ENCODE assay signal across 7 mouse cellular contexts in the genomic region with DNA sequence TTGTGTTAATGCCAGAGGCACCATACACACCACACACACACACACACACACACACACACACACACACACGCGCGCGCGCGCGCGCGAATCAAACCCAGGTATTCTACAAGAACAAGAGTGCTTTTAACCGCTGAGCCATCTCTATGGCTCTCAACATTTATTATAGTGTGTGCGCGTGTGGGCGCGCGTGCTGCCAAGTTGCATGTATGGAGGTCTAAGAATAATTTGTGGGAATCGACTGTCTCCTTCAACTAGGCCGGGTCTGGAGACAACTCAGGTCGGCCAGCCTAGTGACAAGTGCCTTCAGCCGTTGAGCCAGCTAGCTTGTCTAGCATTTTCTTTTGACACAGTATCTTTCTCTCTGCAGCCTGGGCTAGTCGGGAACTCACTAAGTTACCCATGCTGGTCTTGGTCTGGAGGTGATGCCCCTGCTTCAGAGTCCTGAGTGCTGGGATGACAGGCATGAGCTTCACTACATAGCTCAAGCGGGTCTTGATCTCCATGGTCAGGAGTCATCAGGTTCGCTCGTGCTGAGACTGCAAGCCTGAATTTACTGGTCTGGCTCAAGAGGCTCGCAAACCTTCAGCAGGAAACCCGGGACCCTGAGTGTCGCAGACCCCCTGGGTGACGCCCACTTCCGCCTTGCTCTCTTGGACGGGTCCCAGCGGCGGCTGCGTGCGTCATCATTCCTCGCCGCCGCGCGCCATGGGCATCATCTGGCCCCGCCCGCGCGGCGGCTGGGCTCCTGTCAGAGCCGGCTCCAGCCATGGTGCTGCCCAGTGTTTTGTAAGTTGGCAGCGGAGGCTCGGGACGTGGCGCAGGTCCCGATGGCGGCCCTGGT. TPM values are rescaled to one million over a fixed set of nuclear protein-coding genes. Genes with fewer than 3 reads are reported as not detected.
A peak's percentile ranks its signal among the peaks of the same experiment; 100 is the strongest.
DNase-seq lines count a peak whose midpoint lies in the region; ATAC-seq lines count a peak whose summit lies in the region.

Slc25a16 (plus strand) TSS at position 709 of the 841 bp plus-strand sequence.

- no peaks in the 10 kb centered on the region for H3K9me3 ChIP-seq in embryonic facial prominence, embryonic 11.5 days (replicated peaks; ENCODE audit: control insufficient read depth, low read length)
- no peaks in the 10 kb centered on the region for H3K9me3 ChIP-seq in limb, embryonic 10.5 days (replicated peaks)
- no peaks in the 10 kb centered on the region for H3K9me3 ChIP-seq in midbrain, embryonic 13.5 days

- peak within 1 kb of the TSS; percentile 86 for H3K9ac ChIP-seq in embryonic facial prominence, embryonic 11.5 days (replicated peaks; ENCODE audit: low read length)
- H3K9ac ChIP-seq in midbrain, embryonic 13.5 days (replicated peaks) = peak within 1 kb of the TSS; percentile 94

- H3K4me1 ChIP-seq in embryonic facial prominence, embryonic 11.5 days (ENCODE audit: control insufficient read depth, insufficient read depth, low read length) = no peaks in the 10 kb centered on the region
- H3K4me1 ChIP-seq in limb, embryonic 10.5 days = peaks cover 16% of the 10 kb centered on the region
- peaks cover 17% of the 10 kb centered on the region for H3K4me1 ChIP-seq in midbrain, embryonic 13.5 days (replicated peaks)

- no peaks in the 10 kb centered on the region for H3K36me3 ChIP-seq in embryonic facial prominence, embryonic 11.5 days (replicated peaks; ENCODE audit: control insufficient read depth, insufficient read depth, low read depth, low read length)
- H3K36me3 ChIP-seq in limb, embryonic 10.5 days = no peaks in the 10 kb centered on the region
- no peaks in the 10 kb centered on the region for H3K36me3 ChIP-seq in midbrain, embryonic 13.5 days

- H3K4me3 ChIP-seq in embryonic facial prominence, embryonic 11.5 days (ENCODE audit: low read depth, low read length) = peak within 1 kb of the TSS; percentile 97
- peak within 1 kb of the TSS; percentile 91 for H3K4me3 ChIP-seq in limb, embryonic 10.5 days
- H3K4me3 ChIP-seq in midbrain, embryonic 13.5 days (replicated peaks) = peak within 1 kb of the TSS; percentile 97

- H3K27me3 ChIP-seq in embryonic facial prominence, embryonic 11.5 days (ENCODE audit: control insufficient read depth, insufficient read depth, low read length) = no peaks in the 10 kb centered on the region
- no peaks in the 10 kb centered on the region for H3K27me3 ChIP-seq in limb, embryonic 10.5 days (ENCODE audit: low read depth, poor library complexity, severe bottlenecking)
- no peaks in the 10 kb centered on the region for H3K27me3 ChIP-seq in midbrain, embryonic 13.5 days

- 6% methylated on average over 50 of the region's 50 CpGs for WGBS in embryonic facial prominence, embryonic 11.5 days
- 6% methylated on average over 50 of the region's 50 CpGs for WGBS in limb, embryonic 10.5 days
- 6% methylated on average over 44 of the region's 50 CpGs for WGBS in midbrain, embryonic 13.5 days

- H3K27ac ChIP-seq in embryonic facial prominence, embryonic 11.5 days (replicated peaks; ENCODE audit: low read depth, low read length) = 0 out of 2 replicates have a peak within 1 kb of the TSS, but pooled peaks have one; percentile 41
- peak within 1 kb of the TSS; percentile 88 for H3K27ac ChIP-seq in limb, embryonic 10.5 days
- H3K27ac ChIP-seq in midbrain, embryonic 13.5 days = peak within 1 kb of the TSS; percentile 92

- peak within 1 kb of the TSS; percentile 80 for H3K4me2 ChIP-seq in embryonic facial prominence, embryonic 11.5 days (ENCODE audit: low read depth, low read length)
- H3K4me2 ChIP-seq in midbrain, embryonic 13.5 days (replicated peaks) = peak within 1 kb of the TSS; percentile 72

- ATAC-seq in embryonic facial prominence, embryonic 11.5 days (replicated peaks; ENCODE audit: insufficient number of reproducible peaks, low FRiP score, low TSS enrichment, low read depth) = peak; percentile 96
- peak; percentile 96 for ATAC-seq in granulocyte monocyte progenitor cell, adult 5-6 weeks (replicated peaks; ENCODE audit: poor library complexity, severe bottlenecking)
- ATAC-seq in midbrain, embryonic 13.5 days = peak; percentile 99

- peak; percentile 95 for DNase-seq in adrenal gland, postnatal 14 days
- DNase-seq in embryonic facial prominence, embryonic 11.5 days (ENCODE audit: low spot score) = peak; percentile 97
- peak; percentile 89 for DNase-seq in kidney, adult 11 months
- DNase-seq in limb, embryonic 10.5 days (ENCODE audit: low spot score) = peak; percentile 96
- peak; percentile 86 for DNase-seq in spleen, adult 12 weeks (ENCODE audit: low spot score)

RNA-seq across cellular contexts. Expression of gene Slc25a16, which starts in this region (rescaled TPM):
- total RNA-seq in adrenal gland, postnatal 14 days (2021) = 36.9 and 39.0 TPM in 2 replicates
- polyA plus RNA-seq in embryonic facial prominence, embryonic 11.5 days (2014; fragmentation: Nextera tagmentation; extraction: Ambion mirVana) = 9.4 and 10.7 TPM in 2 replicates
- total RNA-seq in granulocyte monocyte progenitor cell, adult 5-6 weeks (2014; fragmentation: Nextera tagmentation) = 15.7 and 24.2 TPM in 2 replicates
- 17.6 and 19.0 TPM in 2 replicates for total RNA-seq in granulocyte monocyte progenitor cell, adult 5-6 weeks (2017)
- 8.8 and 11.3 TPM in 2 replicates for polyA plus RNA-seq in limb, embryonic 10.5 days (2016; fragmentation: Nextera tagmentation; extraction: Ambion mirVana)
- 11.6 and 14.0 TPM in 2 replicates for polyA plus RNA-seq in midbrain, embryonic 13.5 days (2015; fragmentation: Nextera tagmentation; extraction: Ambion mirVana)

Comparison
In these comparisons a context has a peak if more than half of its experiments do, and no peak if none do; other contexts are left out.
1. Peak in every context shown above with its lines: DNase-seq, ATAC-seq, H3K4me3 ChIP-seq and H3K27ac ChIP-seq.
2. H3K27ac ChIP-seq: peak in every context shown above with its lines; median percentile 92 in midbrain, embryonic 13.5 days; 88 in limb, embryonic 10.5 days; 41 in embryonic facial prominence, embryonic 11.5 days.